Mouse (Mus musculus) heart, adult 2 months (tissue): ENCODE measurements around the gene Ptges2.

Experiments
- CTCF ChIP-seq: fragments of 200-600 bp; IDR thresholded peaks from 2 replicates; pipeline ENCODE4 v1.8.1; 2022; ENCODE audit warnings: antibody characterized with exemption, mild to moderate bottlenecking, moderate library complexity
- EP300 ChIP-seq: fragments of 200-500 bp; IDR thresholded peaks from 2 replicates; pipeline ENCODE4 v1.6.1; 2011; ENCODE audit warnings: low read depth, low read length, control low read depth; ENCODE audit not compliant: insufficient read depth
- POLR2A ChIP-seq: fragments of 200-500 bp; IDR thresholded peaks from 2 replicates; pipeline ENCODE4 v1.6.1; 2011; ENCODE audit warnings: mild to moderate bottlenecking, low read depth, low read length, control low read depth; ENCODE audit not compliant: insufficient read depth

GRCm38 (mm10) chr2:32437612-32438166 is 42.0 kb downstream of the Ptges2 start:
- TF ChIP-seq CTCF (no peak), EP300 (no peak), POLR2A (no peak)
